Mouse (Mus musculus) large intestine, adult 2 months (tissue): ENCODE measurements around the gene Tmem259. TPM values are rescaled to one million over a fixed set of nuclear protein-coding genes. Genes with fewer than 3 reads are reported as not detected.

ENCODE experiments used
- DNase-seq: peaks from one replicate; pipeline ENCODE4 v3.0.0-alpha.2; 2012; ENCODE audit warnings: low read depth, low spot score
- WGBS: fragments of 180-500 bp; shearing (Covaris S2); methylation state at CpG from one replicate; pipeline ENCODE4 v1.1.7; 2018; 5-methylcytosine and 5-hydroxymethylcytosine counted together
- polyA plus RNA-seq: library from polyadenylated mRNA; depleted of rRNA; stranded (reverse); fragments of >200 nt; gene quantifications from 2 replicates; pipeline ENCODE4 v1.2.3, GENCODE M21; 2012

Tmem259 gene
- polyA plus RNA-seq, 1 experiment: 194 TPM

- DNase-seq: no peak
- WGBS: 63% methylated on average over 12 of the region's 12 CpGs
Observed at GRCm38 (mm10) chr10:79991099-79991498, 7.0 kb upstream of the Tmem259 start.

GRCm38 (mm10) chr10:79989870-79990269 is 5.7 kb upstream of the Tmem259 start:
- DNase-seq: no peak
- WGBS: 61% methylated on average over 15 of the region's 15 CpGs

GRCm38 (mm10) chr10:79989272-79989786 is 5.2 kb upstream of the Tmem259 start:
- WGBS: 14% methylated on average over 8 of the region's 8 CpGs

GRCm38 (mm10) chr10:79988506-79989271 is 4.6 kb upstream of the Tmem259 start, which contains the start of gene Cnn2:
Gene Cnn2 (plus strand): TSS chr10:79988584.
- DNase-seq: no peak
- under 1% methylated on average over 59 of the region's 59 CpGs for WGBS

More at GRCm38 (mm10) chr10:79989272-79989786, 5.2 kb upstream of the Tmem259 start:
- no peak for DNase-seq

GRCm38 (mm10) chr10:79987771-79988505 is 3.8 kb upstream of the Tmem259 start:
- DNase-seq: no peak

GRCm38 (mm10) chr10:79986963-79987362 is 2.8 kb upstream of the Tmem259 start:
- DNase-seq: no peak
- under 1% methylated on average over 11 of the region's 11 CpGs for WGBS

More at GRCm38 (mm10) chr10:79987771-79988505, 3.8 kb upstream of the Tmem259 start:
- WGBS: 25% methylated on average over 27 of the region's 27 CpGs

GRCm38 (mm10) chr10:79986232-79986878 is 2.2 kb upstream of the Tmem259 start:
- WGBS: 12% methylated on average over 6 of the region's 6 CpGs
- no peak for DNase-seq

GRCm38 (mm10) chr10:79985334-79986231 is 1.5 kb upstream of the Tmem259 start:
- no peak for DNase-seq

GRCm38 (mm10) chr10:79984871-79985270 is 741 bp upstream of the Tmem259 start:
- WGBS: 0% methylated on average over 22 of the region's 22 CpGs
- DNase-seq: peak; percentile 91

More at GRCm38 (mm10) chr10:79985334-79986231, 1.5 kb upstream of the Tmem259 start:
- WGBS: 2% methylated on average over 35 of the region's 35 CpGs

GRCm38 (mm10) chr10:79983670-79984069 is 460 bp downstream of the Tmem259 start:
- WGBS: under 1% methylated on average over 21 of the region's 21 CpGs
- DNase-seq: no peak

- WGBS: 40% methylated on average over 5 of the region's 5 CpGs
- DNase-seq: no peak
Observed at GRCm38 (mm10) chr10:79983205-79983604, 925 bp downstream of the Tmem259 start.

GRCm38 (mm10) chr10:79979401-79980155 is 4.6 kb downstream of the Tmem259 start:
- 94% methylated on average over 22 of the region's 22 CpGs for WGBS
- DNase-seq: no peak

GRCm38 (mm10) chr10:79978061-79978460 is 6.1 kb downstream of the Tmem259 start:
- no peak for DNase-seq
- 95% methylated on average over 21 of the region's 21 CpGs for WGBS

GRCm38 (mm10) chr10:79977324-79977723 is 6.8 kb downstream of the Tmem259 start:
- no peak for DNase-seq
- 93% methylated on average over 28 of the region's 28 CpGs for WGBS

- WGBS: 87% methylated on average over 35 of the region's 36 CpGs
- DNase-seq: no peak
Observed at GRCm38 (mm10) chr10:79976722-79977107, 7.4 kb downstream of the Tmem259 start.

GRCm38 (mm10) chr10:79976071-79976721 is 7.9 kb downstream of the Tmem259 start:
- 89% methylated on average over 28 of the region's 28 CpGs for WGBS
- no peak for DNase-seq

- 84% methylated on average over 8 of the region's 8 CpGs for WGBS
Observed at GRCm38 (mm10) chr10:79974668-79975067, 9.5 kb downstream of the Tmem259 start.

GRCm38 (mm10) chr10:79974087-79974486 is 10.0 kb downstream of the Tmem259 start:
- WGBS: 91% methylated on average over 21 of the region's 21 CpGs
- no peak for DNase-seq

More at GRCm38 (mm10) chr10:79974668-79975067, 9.5 kb downstream of the Tmem259 start:
- no peak for DNase-seq
